Mouse (Mus musculus) small intestine, adult 2 months (tissue): ENCODE data around the gene Psmb6.

Source experiments
- CTCF ChIP-seq: fragments of 200-500 bp; IDR thresholded peaks from 2 replicates; pipeline ENCODE4 v1.5.1; 2012; ENCODE audit warnings: low read depth, mild to moderate bottlenecking, control low read depth, inconsistent platforms, low read length, moderate library complexity, mixed read lengths; ENCODE audit not compliant: insufficient replicate concordance, insufficient read length; ENCODE audit errors: extremely low read depth
- POLR2A ChIP-seq: fragments of 200-500 bp; IDR thresholded peaks from 2 replicates; pipeline ENCODE4 v1.6.1; 2012; ENCODE audit warnings: low read depth, mild to moderate bottlenecking, control low read depth, inconsistent platforms, low read length, moderate library complexity

GRCm38 (mm10) chr11:70532839-70533238 is 7.7 kb downstream of the Psmb6 start, which contains the start of gene Gm40193:
- TF ChIP-seq POLR2A (no peak), CTCF (no peak)
